Mouse (Mus musculus) adrenal gland (tissue): Measurements from ENCODE around the gene Olfr498.

ENCODE experiments used
- intact Hi-C: fragments of 180-260 bp; cut with DNase I; formaldehyde crosslinking; loops from one replicate; pipeline ENCODE4 v1.15.1; 2025
- long read RNA-seq, 2 experiments: library from polyadenylated mRNA; unstranded; transcript quantifications; one replicate each; pipeline ENCODE4 v2.0.0; 2020; ENCODE audit warnings: borderline replicate concordance in 1 of 2; ENCODE audit not compliant: insufficient replicate concordance in 1 of 2

Olfr498 gene
- long read RNA-seq, experiment 1: 0 reads
- long read RNA-seq, experiment 2: 0 reads

GRCm38 (mm10) chr7:108465026-108465425 is at the start of gene Olfr498:
Gene Olfr498, plus strand, starts transcription at chr7:108465326.
- intact Hi-C loops: no loop called here

GRCm38 (mm10) chr7:108420121-108420520 is 45.0 kb upstream of the Olfr498 start, which contains the start of gene Olfr497:
Gene Olfr497, plus strand, starts transcription at chr7:108420421.
- intact Hi-C loops: no loop called here
